Comparison of ENCODE assay signal across 8 mouse cellular contexts in the genomic region with DNA sequence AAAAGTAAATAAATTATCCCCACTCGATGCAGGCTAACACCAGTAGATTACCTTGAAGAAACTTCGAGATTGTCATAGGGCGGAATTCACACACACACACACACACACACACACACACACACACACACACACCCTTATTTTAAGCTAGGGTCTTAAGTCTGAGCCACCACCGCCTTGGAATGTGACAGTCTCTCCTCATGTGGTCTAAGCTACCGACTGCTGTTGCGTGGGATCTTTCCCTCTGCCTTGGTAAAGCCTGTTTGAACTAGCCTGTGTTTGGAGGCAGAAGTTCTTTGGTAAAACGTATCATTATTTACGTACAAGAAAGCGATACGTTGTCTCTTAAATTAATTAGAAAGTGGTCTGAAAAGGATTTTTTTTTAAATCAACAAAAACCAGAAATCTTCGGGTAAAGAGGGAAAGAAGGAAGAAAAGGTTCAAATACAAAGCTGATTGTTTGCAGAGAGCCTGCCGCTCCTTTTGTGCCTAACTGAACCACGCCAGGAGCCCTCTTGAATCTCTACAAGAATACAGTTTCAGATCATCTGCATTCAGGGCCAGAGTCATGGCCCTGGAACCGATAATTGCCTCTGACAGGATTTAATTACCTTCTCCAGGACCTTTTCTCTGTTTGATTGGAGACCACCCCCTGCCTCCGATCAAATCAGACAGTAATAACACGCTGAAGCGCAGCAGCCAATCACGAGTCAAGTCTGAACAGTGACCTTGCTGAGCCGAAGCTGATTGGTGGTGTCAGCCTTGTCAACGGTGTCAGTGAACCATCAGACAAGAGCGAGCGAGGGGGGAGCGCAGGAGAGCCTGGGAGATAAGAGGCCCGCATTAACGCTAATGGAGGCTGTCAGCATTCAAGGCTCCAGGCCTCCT. TPM values are rescaled to one million over a fixed set of nuclear protein-coding genes. Genes with fewer than 3 reads are reported as not detected.
DNase-seq lines count a peak whose midpoint lies in the region; ATAC-seq and TF ChIP-seq lines count a peak whose summit lies in the region.

No protein-coding gene starts in this region.

- DNase-seq in thymus, postnatal 0 days (ENCODE audit: low spot score), result peak; percentile 39
- no peak for DNase-seq in thymus, adult 2 months
- DNase-seq in heart, embryonic 10.5 days (ENCODE audit: low spot score), result peak; percentile 95
- DNase-seq in kidney, adult 9 months, result peak; percentile 76
- peak; percentile 83 for DNase-seq in limb, embryonic 11.5 days (ENCODE audit: low spot score)
- DNase-seq in midbrain, embryonic 11.5 days (ENCODE audit: low spot score, missing footprints), result peak; percentile 96

- no peaks in the 10 kb centered on the region for H3K27me3 ChIP-seq in thymus, adult 2 months (ENCODE audit: control insufficient read depth, insufficient read depth, low read length)
- no peaks in the 10 kb centered on the region for H3K27me3 ChIP-seq in embryonic facial prominence, embryonic 15.5 days
- H3K27me3 ChIP-seq in heart, embryonic 10.5 days (ENCODE audit: insufficient read depth, poor library complexity, severe bottlenecking), result no peaks in the 10 kb centered on the region
- H3K27me3 ChIP-seq in limb, embryonic 11.5 days (ENCODE audit: control insufficient read depth, insufficient read depth, low read length), result no peaks in the 10 kb centered on the region
- H3K27me3 ChIP-seq in midbrain, embryonic 11.5 days (ENCODE audit: control insufficient read depth, insufficient read depth, low read length), result no peaks in the 10 kb centered on the region
- no peaks in the 10 kb centered on the region for H3K27me3 ChIP-seq in small intestine, adult 2 months (ENCODE audit: control insufficient read depth, insufficient read depth, low read length)

- H3K4me3 ChIP-seq in thymus, adult 2 months (ENCODE audit: control insufficient read depth, insufficient read depth, low read length), result no peak overlapping the region
- peak overlapping the region; percentile 56 for H3K4me3 ChIP-seq in embryonic facial prominence, embryonic 15.5 days (replicated peaks)
- H3K4me3 ChIP-seq in heart, embryonic 10.5 days, result peak overlapping the region; percentile 59
- H3K4me3 ChIP-seq in limb, embryonic 11.5 days (ENCODE audit: low read depth, low read length), result peak overlapping the region; percentile 33
- peak overlapping the region; percentile 36 for H3K4me3 ChIP-seq in midbrain, embryonic 11.5 days (ENCODE audit: low read depth, low read length)
- peak overlapping the region; percentile 1; the same call in 1 of the 2 replicates for H3K4me3 ChIP-seq in small intestine, adult 2 months (ENCODE audit: low read depth, low read length)

- no peak for TF ChIP-seq POLR2A in thymus, adult 2 months (IDR thresholded peaks at IDR 0.05; ENCODE audit: control insufficient read depth, extremely low read depth, insufficient read depth, low read length, poor library complexity)
- no peak for TF ChIP-seq POLR2A in small intestine, adult 2 months (IDR thresholded peaks at IDR 0.05; ENCODE audit: low read depth, low read length)

- peak overlapping the region; percentile 67 for H3K4me2 ChIP-seq in embryonic facial prominence, embryonic 15.5 days (replicated peaks)
- H3K4me2 ChIP-seq in limb, embryonic 11.5 days (ENCODE audit: low read depth, severe bottlenecking), result peak overlapping the region; percentile 56
- H3K4me2 ChIP-seq in midbrain, embryonic 11.5 days, result peak overlapping the region; percentile 52

- no peak overlapping the region for H3K27ac ChIP-seq in thymus, adult 2 months (ENCODE audit: control insufficient read depth, insufficient read depth, low read length)
- H3K27ac ChIP-seq in embryonic facial prominence, embryonic 15.5 days (replicated peaks), result peak overlapping the region; percentile 73; the same call in 1 of the 2 replicates
- peak overlapping the region; percentile 87 for H3K27ac ChIP-seq in heart, embryonic 10.5 days
- H3K27ac ChIP-seq in limb, embryonic 11.5 days (replicated peaks; ENCODE audit: low read depth, low read length), result no peak overlapping the region
- H3K27ac ChIP-seq in midbrain, embryonic 11.5 days (ENCODE audit: low read depth, low read length), result peak overlapping the region; percentile 65; the same call in 1 of the 2 replicates
- no peak overlapping the region for H3K27ac ChIP-seq in small intestine, adult 2 months (ENCODE audit: insufficient read depth, low read depth, low read length)

- peak; percentile 90 for ATAC-seq in embryonic facial prominence, embryonic 15.5 days (ENCODE audit: insufficient number of reproducible peaks, low FRiP score, low TSS enrichment, low read depth)
- peak; percentile 83 for ATAC-seq in limb, embryonic 11.5 days (ENCODE audit: insufficient number of reproducible peaks, low FRiP score, low TSS enrichment, low read depth)
- peak; percentile 99 for ATAC-seq in midbrain, embryonic 11.5 days (ENCODE audit: low FRiP score)

- WGBS in thymus, adult 2 months, result 9% methylated on average over 25 of the region's 25 CpGs
- 5% methylated on average over 25 of the region's 25 CpGs for WGBS in embryonic facial prominence, embryonic 15.5 days
- WGBS in heart, embryonic 10.5 days, result 6% methylated on average over 25 of the region's 25 CpGs
- 8% methylated on average over 25 of the region's 25 CpGs for WGBS in limb, embryonic 11.5 days
- 5% methylated on average over 25 of the region's 25 CpGs for WGBS in midbrain, embryonic 11.5 days
- 6% methylated on average over 25 of the region's 25 CpGs for WGBS in small intestine, adult 2 months

- H3K9me3 ChIP-seq in embryonic facial prominence, embryonic 15.5 days (replicated peaks), result no peaks in the 10 kb centered on the region
- no peaks in the 10 kb centered on the region for H3K9me3 ChIP-seq in heart, embryonic 10.5 days
- no peaks in the 10 kb centered on the region for H3K9me3 ChIP-seq in limb, embryonic 11.5 days (ENCODE audit: control insufficient read depth, low read length)
- H3K9me3 ChIP-seq in midbrain, embryonic 11.5 days (ENCODE audit: control insufficient read depth, low read length), result no peaks in the 10 kb centered on the region

- H3K4me1 ChIP-seq in thymus, adult 2 months (replicated peaks; ENCODE audit: control insufficient read depth, insufficient read depth, low read length), result no peaks in the 10 kb centered on the region
- no peaks in the 10 kb centered on the region for H3K4me1 ChIP-seq in embryonic facial prominence, embryonic 15.5 days
- peaks cover 32% of the 10 kb centered on the region for H3K4me1 ChIP-seq in heart, embryonic 10.5 days
- H3K4me1 ChIP-seq in limb, embryonic 11.5 days (ENCODE audit: control insufficient read depth, insufficient read depth, low read length), result peaks cover 1% of the 10 kb centered on the region; the same call in 1 of the 2 replicates
- peaks cover 6% of the 10 kb centered on the region; the same call in 1 of the 2 replicates for H3K4me1 ChIP-seq in midbrain, embryonic 11.5 days (ENCODE audit: control insufficient read depth, insufficient read depth, low read length)
- no peaks in the 10 kb centered on the region for H3K4me1 ChIP-seq in small intestine, adult 2 months (ENCODE audit: control insufficient read depth, insufficient read depth, insufficient read length, low read length)

- H3K9ac ChIP-seq in embryonic facial prominence, embryonic 15.5 days, result peak overlapping the region; percentile 33
- H3K9ac ChIP-seq in limb, embryonic 11.5 days (ENCODE audit: low read length), result peak overlapping the region; percentile 60; the same call in 1 of the 2 replicates
- peak overlapping the region; percentile 64; the same call in 1 of the 2 replicates for H3K9ac ChIP-seq in midbrain, embryonic 11.5 days (ENCODE audit: low read length)

- H3K36me3 ChIP-seq in thymus, adult 2 months (ENCODE audit: control insufficient read depth, insufficient read depth, low read length), result no peaks in the 10 kb centered on the region
- no peaks in the 10 kb centered on the region for H3K36me3 ChIP-seq in embryonic facial prominence, embryonic 15.5 days
- H3K36me3 ChIP-seq in heart, embryonic 10.5 days, result no peaks in the 10 kb centered on the region
- H3K36me3 ChIP-seq in limb, embryonic 11.5 days (ENCODE audit: control insufficient read depth, insufficient read depth, low read length), result no peaks in the 10 kb centered on the region
- H3K36me3 ChIP-seq in midbrain, embryonic 11.5 days (ENCODE audit: control insufficient read depth, insufficient read depth, low read length), result no peaks in the 10 kb centered on the region
- no peaks in the 10 kb centered on the region for H3K36me3 ChIP-seq in small intestine, adult 2 months (ENCODE audit: control insufficient read depth, insufficient read depth, low read length)

- TF ChIP-seq CTCF in thymus, adult 2 months (IDR thresholded peaks at IDR 0.05; ENCODE audit: borderline replicate concordance, control insufficient read depth, extremely low read depth, insufficient read depth, low read length, poor library complexity), result no peak
- TF ChIP-seq CTCF in small intestine, adult 2 months (IDR thresholded peaks at IDR 0.05; ENCODE audit: extremely low read depth, insufficient read length, insufficient replicate concordance, low read depth, low read length), result no peak

RNA-seq across cellular contexts. Expression of gene Mpped2, which starts 43.1 kb away (rescaled TPM):
- polyA plus RNA-seq in thymus, postnatal 0 days (2015; fragmentation: Nextera tagmentation; extraction: Ambion mirVana), result 8.1 and 8.4 TPM in 2 replicates
- 0.70 and 1.1 TPM in 2 replicates for polyA plus RNA-seq in thymus, adult 2 months (2012; rRNA removed)
- 56.3 and 61.9 TPM in 2 replicates for polyA plus RNA-seq in embryonic facial prominence, embryonic 15.5 days (2015; fragmentation: Nextera tagmentation; extraction: Ambion mirVana)
- 130 and 173 TPM in 2 replicates for polyA plus RNA-seq in heart, embryonic 10.5 days (2016; fragmentation: Nextera tagmentation; extraction: Ambion mirVana)
- 91.3 and 98.0 TPM in 2 replicates for polyA plus RNA-seq in limb, embryonic 11.5 days (2014; fragmentation: Nextera tagmentation; extraction: Ambion mirVana)
- 43.7 and 43.9 TPM in 2 replicates for polyA plus RNA-seq in midbrain, embryonic 11.5 days (2014; fragmentation: Nextera tagmentation; extraction: Ambion mirVana)
- 0.34 and 0.39 TPM in 2 replicates for polyA plus RNA-seq in small intestine, adult 2 months (2012; rRNA removed)

Comparison
In these comparisons a context has a peak if more than half of its experiments do, and no peak if none do; other contexts are left out.
1. H3K27ac ChIP-seq: peak in embryonic facial prominence, embryonic 15.5 days (single experiment), heart, embryonic 10.5 days (single experiment) and midbrain, embryonic 11.5 days (single experiment); none in thymus, adult 2 months (single experiment), limb, embryonic 11.5 days (single experiment) and small intestine, adult 2 months (single experiment).
2. Peak in every context shown above with its lines, with median percentiles within 50 percentile points of each other: ATAC-seq, H3K4me2 ChIP-seq and H3K9ac ChIP-seq.